Mouse (Mus musculus) macrophage (primary cell): ENCODE results near the gene Larp6. TPM values are rescaled to one million over a fixed set of nuclear protein-coding genes. Genes with fewer than 3 reads are reported as not detected.

ENCODE experiments used
- H3K27ac ChIP-seq: fragments of 350-480 bp; formaldehyde crosslinking; 2 replicates; pipeline ENCODE4 v1.9.0; 2021
- H3K36me3 ChIP-seq: fragments of 350-480 bp; formaldehyde crosslinking; 2 replicates; pipeline ENCODE4 v1.9.0; 2021; ENCODE audit errors: inconsistent target
- H3K4me3 ChIP-seq: fragments of 350-480 bp; formaldehyde crosslinking; 2 replicates; pipeline ENCODE4 v1.9.0; 2021; ENCODE audit errors: inconsistent target
- H3K79me2 ChIP-seq: fragments of 350-480 bp; formaldehyde crosslinking; 2 replicates; pipeline ENCODE4 v1.9.0; 2021; ENCODE audit errors: inconsistent target
- WGBS: methylation state at CpG from one replicate; pipeline ENCODE4 v1.1.7; 2026; ENCODE audit warnings: inconsistent platforms; ENCODE audit not compliant: missing documents; 5-methylcytosine and 5-hydroxymethylcytosine counted together
- polyA plus RNA-seq: library from polyadenylated mRNA; stranded (reverse); fragments of 250-400 nt; gene quantifications from 3 replicates; pipeline ENCODE4 v1.2.4, GENCODE M21; 2018; ENCODE audit warnings: inconsistent platforms

Gene Larp6
- polyA plus RNA-seq, 1 experiment from 2014 or later: 0.40 TPM

DNA sequence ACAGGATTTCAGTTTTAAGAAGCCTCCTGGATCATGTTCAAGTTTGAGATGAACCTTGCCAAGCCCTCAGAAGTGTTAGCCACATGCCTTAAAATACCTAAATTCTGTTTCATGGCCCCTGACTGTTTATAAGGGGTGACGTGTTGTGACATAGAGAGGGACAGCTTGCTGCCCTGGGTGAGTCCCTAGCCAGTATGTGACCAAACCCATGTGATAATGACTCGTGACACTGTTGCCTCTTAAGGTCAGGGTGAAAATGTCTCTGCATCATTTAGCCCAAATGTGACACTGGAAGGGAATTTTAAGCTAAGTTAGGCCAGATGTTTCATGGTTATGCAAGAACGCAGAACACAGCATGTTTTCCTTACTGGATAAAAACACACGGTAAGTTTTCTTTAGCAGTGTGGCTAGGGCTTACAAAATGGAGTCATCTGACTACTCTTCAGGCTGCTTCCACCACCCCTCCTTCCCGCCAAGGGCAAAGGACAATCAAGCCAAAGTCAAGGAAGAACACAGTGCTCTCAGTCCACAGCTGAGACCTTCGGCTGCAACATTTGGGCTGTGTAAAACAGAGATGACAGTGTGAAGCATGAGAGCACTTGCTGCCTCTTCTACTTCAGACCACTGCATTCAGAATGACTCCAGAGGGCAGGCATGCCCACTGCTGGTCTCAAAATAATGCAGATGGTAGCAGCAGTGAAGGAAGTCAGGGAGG lies 16.4 kb upstream of the Larp6 start:
- H3K27ac ChIP-seq: no peak overlapping the region
- H3K36me3 ChIP-seq: no peaks in the 10 kb centered on the region
- H3K4me3 ChIP-seq: no peak overlapping the region
- H3K79me2 ChIP-seq: no peaks in the 10 kb centered on the region
- 81% methylated on average over 6 of the region's 6 CpGs for WGBS

- H3K27ac ChIP-seq: no peak overlapping the region
- H3K4me3 ChIP-seq: no peak overlapping the region
- 94% methylated on average over 18 of the region's 18 CpGs for WGBS
Observed at GRCm38 (mm10) chr9:60699581-60700231, 13.1 kb upstream of the Larp6 start.

GRCm38 (mm10) chr9:60707594-60707993 lies 5.2 kb upstream of the Larp6 start:
- Histone ChIP-seq H3K27ac (no peak overlapping the region), H3K4me3 (no peak overlapping the region), H3K79me2 (no peaks in the 10 kb centered on the region), H3K36me3 (no peaks in the 10 kb centered on the region)
- 96% methylated on average over 2 of the region's 2 CpGs for WGBS

More at GRCm38 (mm10) chr9:60699581-60700231, 13.1 kb upstream of the Larp6 start:
- Histone ChIP-seq H3K36me3 (no peaks in the 10 kb centered on the region), H3K79me2 (no peaks in the 10 kb centered on the region)

GRCm38 (mm10) chr9:60708606-60709005 lies 4.2 kb upstream of the Larp6 start:
- no peaks in the 10 kb centered on the region for H3K36me3 ChIP-seq
- H3K27ac ChIP-seq: no peak overlapping the region
- 87% methylated on average over 5 of the region's 5 CpGs for WGBS
- no peaks in the 10 kb centered on the region for H3K79me2 ChIP-seq
- no peak overlapping the region for H3K4me3 ChIP-seq

GRCm38 (mm10) chr9:60709721-60710120 lies 3.1 kb upstream of the Larp6 start:
- Histone ChIP-seq H3K36me3 (no peaks in the 10 kb centered on the region), H3K4me3 (no peak overlapping the region), H3K79me2 (no peaks in the 10 kb centered on the region), H3K27ac (no peak overlapping the region)
- WGBS: 87% methylated on average over 6 of the region's 6 CpGs

GRCm38 (mm10) chr9:60712011-60712410 lies 778 bp upstream of the Larp6 start:
- Histone ChIP-seq H3K4me3 (no peak overlapping the region), H3K36me3 (no peaks in the 10 kb centered on the region)
- 93% methylated on average over 5 of the region's 5 CpGs for WGBS

DNA sequence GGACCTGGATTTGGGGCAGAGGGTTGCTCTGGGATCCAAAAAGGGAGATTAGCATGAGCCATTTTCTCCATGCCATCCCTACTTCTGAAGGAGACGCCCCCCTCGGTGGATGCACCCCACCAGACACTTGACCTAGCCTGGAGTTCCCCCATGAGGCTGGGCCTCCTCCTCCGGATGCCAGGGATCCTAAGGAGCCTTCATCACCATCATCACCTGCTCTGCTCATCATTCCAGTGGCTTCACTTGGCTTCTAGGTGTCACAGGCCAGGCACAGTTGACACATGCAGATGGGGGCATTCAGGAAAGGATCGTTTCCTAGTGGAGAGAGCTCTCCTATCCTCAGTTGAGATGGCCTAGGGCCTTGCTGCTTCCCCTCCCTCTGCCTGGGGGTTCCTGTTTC lies 827 bp downstream of the Larp6 start:
- no peak overlapping the region for H3K27ac ChIP-seq
- WGBS: 66% methylated on average over 4 of the region's 4 CpGs
- H3K36me3 ChIP-seq: no peaks in the 10 kb centered on the region
- H3K79me2 ChIP-seq: no peaks in the 10 kb centered on the region
- no peak overlapping the region for H3K4me3 ChIP-seq

More at GRCm38 (mm10) chr9:60712011-60712410, 778 bp upstream of the Larp6 start:
- no peaks in the 10 kb centered on the region for H3K79me2 ChIP-seq
- no peak overlapping the region for H3K27ac ChIP-seq

GRCm38 (mm10) chr9:60714191-60714590 lies 1.4 kb downstream of the Larp6 start:
- no peak overlapping the region for H3K27ac ChIP-seq
- no peaks in the 10 kb centered on the region for H3K36me3 ChIP-seq
- 92% methylated on average over 6 of the region's 6 CpGs for WGBS
- H3K4me3 ChIP-seq: no peak overlapping the region
- no peaks in the 10 kb centered on the region for H3K79me2 ChIP-seq

DNA sequence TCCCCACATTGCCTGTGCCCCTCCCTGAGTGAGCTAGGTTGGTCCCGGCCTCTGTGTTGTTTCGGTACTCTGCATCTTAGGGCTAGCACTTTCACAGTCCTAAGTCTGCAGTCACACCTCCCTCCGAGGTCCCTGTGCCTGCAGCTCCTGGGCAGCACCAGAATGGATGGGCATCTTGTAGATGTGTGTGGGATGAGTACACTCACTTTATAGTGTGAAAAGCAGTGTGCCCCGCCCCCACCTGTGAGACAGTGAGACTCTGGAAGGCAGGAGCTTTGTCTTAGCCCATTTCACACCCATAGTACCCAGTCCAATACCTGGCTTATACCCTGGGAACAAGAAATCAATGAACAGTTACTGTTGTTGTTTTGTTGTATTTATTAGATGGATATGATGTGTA lies 2.5 kb downstream of the Larp6 start:
- 92% methylated on average over 4 of the region's 4 CpGs for WGBS
- no peak overlapping the region for H3K27ac ChIP-seq
- H3K4me3 ChIP-seq: no peak overlapping the region
- no peaks in the 10 kb centered on the region for H3K36me3 ChIP-seq
- no peaks in the 10 kb centered on the region for H3K79me2 ChIP-seq

GRCm38 (mm10) chr9:60715828-60716227 lies 3.0 kb downstream of the Larp6 start:
- Histone ChIP-seq H3K4me3 (no peak overlapping the region), H3K36me3 (no peaks in the 10 kb centered on the region), H3K27ac (no peak overlapping the region), H3K79me2 (no peaks in the 10 kb centered on the region)
- 70% methylated on average over 5 of the region's 5 CpGs for WGBS

GRCm38 (mm10) chr9:60718284-60718683 lies 5.5 kb downstream of the Larp6 start:
- H3K4me3 ChIP-seq: no peak overlapping the region
- no peak overlapping the region for H3K27ac ChIP-seq
- H3K36me3 ChIP-seq: no peaks in the 10 kb centered on the region
- H3K79me2 ChIP-seq: no peaks in the 10 kb centered on the region
- WGBS: 44% methylated on average over 3 of the region's 3 CpGs

DNA sequence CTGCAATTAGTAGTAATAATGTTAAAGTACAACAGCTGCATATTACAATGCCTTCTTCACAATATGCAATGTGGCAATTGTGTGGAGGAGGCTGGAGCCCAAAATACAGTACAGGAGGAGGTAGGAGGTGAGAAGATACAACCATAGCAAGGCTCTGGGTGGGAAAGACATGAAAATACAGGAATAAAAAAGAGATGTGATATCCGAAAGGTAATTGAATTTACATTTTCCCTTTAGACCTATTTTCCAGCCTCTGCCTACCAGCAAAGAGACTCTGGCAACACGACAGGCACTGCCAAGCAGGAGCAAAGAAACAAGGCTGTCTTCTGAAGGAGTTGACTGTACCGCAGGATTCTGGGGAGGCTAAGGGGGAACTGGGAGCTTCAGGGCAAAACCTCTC lies 6.9 kb downstream of the Larp6 start:
- no peak overlapping the region for H3K27ac ChIP-seq
- H3K79me2 ChIP-seq: no peaks in the 10 kb centered on the region
- H3K4me3 ChIP-seq: no peak overlapping the region
- H3K36me3 ChIP-seq: no peaks in the 10 kb centered on the region
- 89% methylated on average over 3 of the region's 3 CpGs for WGBS

GRCm38 (mm10) chr9:60724968-60725367 lies 12.2 kb downstream of the Larp6 start:
- H3K27ac ChIP-seq: no peak overlapping the region
- H3K4me3 ChIP-seq: no peak overlapping the region
- 93% methylated on average over 7 of the region's 7 CpGs for WGBS
- no peaks in the 10 kb centered on the region for H3K79me2 ChIP-seq
- no peaks in the 10 kb centered on the region for H3K36me3 ChIP-seq

GRCm38 (mm10) chr9:60734321-60734720 lies 21.5 kb downstream of the Larp6 start:
- H3K4me3 ChIP-seq: no peak overlapping the region
- H3K36me3 ChIP-seq: no peaks in the 10 kb centered on the region
- 97% methylated on average over 2 of the region's 2 CpGs for WGBS
- no peak overlapping the region for H3K27ac ChIP-seq
- no peaks in the 10 kb centered on the region for H3K79me2 ChIP-seq

DNA sequence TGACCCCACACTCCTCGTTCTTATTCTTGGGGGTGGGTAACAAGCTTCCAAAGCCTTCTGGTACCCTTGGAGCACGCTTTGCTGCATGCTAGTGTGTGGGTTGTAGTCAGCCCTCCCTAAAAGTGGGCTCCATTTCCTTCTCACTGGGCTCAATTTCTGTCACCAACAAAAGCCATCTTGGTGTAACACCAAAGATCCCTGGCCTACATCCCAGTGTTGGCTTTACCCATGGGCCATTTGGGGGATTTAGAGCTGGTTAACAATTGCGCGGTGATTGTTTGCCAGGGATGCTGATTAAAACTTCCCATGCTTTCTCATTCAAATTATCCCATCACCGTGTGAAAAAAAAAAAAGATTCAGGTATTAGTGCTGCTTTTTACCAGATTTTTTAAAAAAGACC lies 26.3 kb downstream of the Larp6 start:
- 98% methylated on average over 4 of the region's 5 CpGs for WGBS
- Histone ChIP-seq H3K27ac (no peak overlapping the region), H3K4me3 (no peak overlapping the region), H3K79me2 (no peaks in the 10 kb centered on the region), H3K36me3 (no peaks in the 10 kb centered on the region)
